Mouse (Mus musculus): Measurements from ENCODE around the gene Myo16. TPM values are rescaled to one million over a fixed set of nuclear protein-coding genes. Genes with fewer than 3 reads are reported as not detected.

The Myo16 gene
- polyA plus RNA-seq, 1 experiment, result 0.44 TPM

- no peak overlapping the region for H3K4me3 ChIP-seq (ENCODE audit: control insufficient read depth, low read depth, low read length)
- no peak overlapping the region for H3K27ac ChIP-seq (ENCODE audit: control insufficient read depth, insufficient read depth, low read depth, low read length)
- H3K36me3 ChIP-seq (ENCODE audit: control insufficient read depth, insufficient read depth, low read length), result no peaks in the 10 kb centered on the region
- no peaks in the 10 kb centered on the region for H3K4me1 ChIP-seq (ENCODE audit: control insufficient read depth, insufficient read depth, low read length)
- H3K27me3 ChIP-seq (ENCODE audit: control insufficient read depth, insufficient read depth, low read length), result no peaks in the 10 kb centered on the region
- no peak for TF ChIP-seq POLR2A (IDR thresholded peaks at IDR 0.05; ENCODE audit: control insufficient read depth, low read depth, low read length)
- TF ChIP-seq CTCF (IDR thresholded peaks at IDR 0.05; ENCODE audit: control insufficient read depth, insufficient read depth, insufficient replicate concordance, low read depth, low read length), result no peak
These were observed 196.7 kb downstream of the Myo16 start for GRCm38 (mm10) chr8:10350451-10350850.

GRCm38 (mm10) chr8:10358711-10359110, 205.0 kb downstream of the Myo16 start:
- no peaks in the 10 kb centered on the region for H3K27me3 ChIP-seq (ENCODE audit: control insufficient read depth, insufficient read depth, low read length)
- no peak for TF ChIP-seq CTCF (IDR thresholded peaks at IDR 0.05; ENCODE audit: control insufficient read depth, insufficient read depth, insufficient replicate concordance, low read depth, low read length)
- no peak for TF ChIP-seq POLR2A (IDR thresholded peaks at IDR 0.05; ENCODE audit: control insufficient read depth, low read depth, low read length)
- H3K36me3 ChIP-seq (ENCODE audit: control insufficient read depth, insufficient read depth, low read length), result no peaks in the 10 kb centered on the region
- H3K4me3 ChIP-seq (ENCODE audit: control insufficient read depth, low read depth, low read length), result no peak overlapping the region
- H3K27ac ChIP-seq (ENCODE audit: control insufficient read depth, insufficient read depth, low read depth, low read length), result no peak overlapping the region
- no peaks in the 10 kb centered on the region for H3K4me1 ChIP-seq (ENCODE audit: control insufficient read depth, insufficient read depth, low read length)

DNA sequence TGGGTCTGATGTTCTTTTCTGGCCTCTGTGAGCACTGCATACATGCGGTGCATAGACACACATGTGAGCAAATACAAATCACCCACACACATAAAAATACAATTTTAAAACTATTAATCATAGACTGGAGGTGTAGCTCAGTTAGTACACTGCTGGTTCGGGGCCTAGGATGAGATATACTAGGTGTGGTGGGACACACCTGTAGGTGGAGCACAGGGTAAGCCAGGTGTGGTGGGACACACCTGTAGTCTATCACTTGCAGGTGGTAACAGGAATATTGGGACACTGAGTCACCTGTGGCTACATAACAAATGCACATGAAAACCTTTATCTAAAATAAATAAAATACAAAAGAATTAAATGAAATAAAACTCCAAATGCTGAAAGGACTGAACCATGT, 209.2 kb downstream of the Myo16 start:
- Histone ChIP-seq H3K27me3 (ENCODE audit: control insufficient read depth, insufficient read depth, low read length) (no peaks in the 10 kb centered on the region), H3K4me1 (ENCODE audit: control insufficient read depth, insufficient read depth, low read length) (no peaks in the 10 kb centered on the region), H3K27ac (ENCODE audit: control insufficient read depth, insufficient read depth, low read depth, low read length) (no peak overlapping the region), H3K4me3 (ENCODE audit: control insufficient read depth, low read depth, low read length) (no peak overlapping the region), H3K36me3 (ENCODE audit: control insufficient read depth, insufficient read depth, low read length) (no peaks in the 10 kb centered on the region)
- TF ChIP-seq POLR2A (IDR thresholded peaks at IDR 0.05; ENCODE audit: control insufficient read depth, low read depth, low read length), result no peak
- no peak for TF ChIP-seq CTCF (IDR thresholded peaks at IDR 0.05; ENCODE audit: control insufficient read depth, insufficient read depth, insufficient replicate concordance, low read depth, low read length)

DNA sequence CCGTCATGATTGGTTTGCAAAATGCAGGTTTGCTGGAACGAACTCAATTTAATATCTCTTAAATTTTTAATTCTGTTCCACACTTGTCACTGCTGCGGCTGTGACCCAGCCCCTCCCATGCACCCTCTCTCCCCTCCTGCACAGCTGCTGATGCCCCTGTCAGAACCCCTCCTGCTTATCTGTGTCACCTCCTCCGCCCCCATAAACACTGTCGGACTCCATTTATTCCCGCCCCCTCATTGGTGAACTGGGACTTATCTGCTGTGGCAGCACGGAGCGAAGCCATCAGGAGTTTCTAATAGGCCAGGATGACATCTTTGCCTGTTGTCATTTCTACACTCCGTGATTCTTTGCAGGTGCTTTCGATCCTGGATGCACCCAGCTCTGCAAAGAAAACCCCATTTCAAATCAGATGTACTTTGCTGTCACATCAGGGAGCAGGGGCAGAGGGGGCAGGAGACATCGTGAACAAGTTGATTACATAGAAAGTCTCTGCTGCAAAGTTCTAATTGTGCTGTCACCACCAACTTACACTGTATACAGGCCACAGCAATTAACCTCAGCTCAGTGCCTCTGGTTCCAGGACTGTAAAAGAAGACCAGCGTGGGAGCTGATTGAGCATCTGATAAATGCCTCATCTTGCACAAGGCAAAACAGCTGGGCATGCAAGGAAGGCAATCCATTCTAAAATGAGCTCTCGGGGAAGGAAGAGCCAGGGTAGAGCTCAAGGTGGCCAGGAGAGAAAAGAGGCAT, 210.1 kb downstream of the Myo16 start:
- Histone ChIP-seq H3K27ac (ENCODE audit: control insufficient read depth, insufficient read depth, low read depth, low read length) (no peak overlapping the region), H3K4me1 (ENCODE audit: control insufficient read depth, insufficient read depth, low read length) (no peaks in the 10 kb centered on the region), H3K27me3 (ENCODE audit: control insufficient read depth, insufficient read depth, low read length) (no peaks in the 10 kb centered on the region), H3K4me3 (ENCODE audit: control insufficient read depth, low read depth, low read length) (no peak overlapping the region), H3K36me3 (ENCODE audit: control insufficient read depth, insufficient read depth, low read length) (no peaks in the 10 kb centered on the region)
- TF ChIP-seq CTCF (IDR thresholded peaks at IDR 0.05; ENCODE audit: control insufficient read depth, insufficient read depth, insufficient replicate concordance, low read depth, low read length) (no peak), POLR2A (IDR thresholded peaks at IDR 0.05; ENCODE audit: control insufficient read depth, low read depth, low read length) (no peak)

GRCm38 (mm10) chr8:10366141-10366540, 212.4 kb downstream of the Myo16 start:
- Histone ChIP-seq H3K36me3 (ENCODE audit: control insufficient read depth, insufficient read depth, low read length) (no peaks in the 10 kb centered on the region), H3K4me3 (ENCODE audit: control insufficient read depth, low read depth, low read length) (no peak overlapping the region), H3K27me3 (ENCODE audit: control insufficient read depth, insufficient read depth, low read length) (no peaks in the 10 kb centered on the region), H3K27ac (ENCODE audit: control insufficient read depth, insufficient read depth, low read depth, low read length) (no peak overlapping the region), H3K4me1 (ENCODE audit: control insufficient read depth, insufficient read depth, low read length) (no peaks in the 10 kb centered on the region)
- no peak for TF ChIP-seq POLR2A (IDR thresholded peaks at IDR 0.05; ENCODE audit: control insufficient read depth, low read depth, low read length)
- TF ChIP-seq CTCF (IDR thresholded peaks at IDR 0.05; ENCODE audit: control insufficient read depth, insufficient read depth, insufficient replicate concordance, low read depth, low read length), result no peak

GRCm38 (mm10) chr8:10372571-10372970, 218.9 kb downstream of the Myo16 start:
- Histone ChIP-seq H3K4me1 (ENCODE audit: control insufficient read depth, insufficient read depth, low read length) (no peaks in the 10 kb centered on the region), H3K4me3 (ENCODE audit: control insufficient read depth, low read depth, low read length) (no peak overlapping the region), H3K27ac (ENCODE audit: control insufficient read depth, insufficient read depth, low read depth, low read length) (no peak overlapping the region), H3K27me3 (ENCODE audit: control insufficient read depth, insufficient read depth, low read length) (no peaks in the 10 kb centered on the region), H3K36me3 (ENCODE audit: control insufficient read depth, insufficient read depth, low read length) (no peaks in the 10 kb centered on the region)
- TF ChIP-seq POLR2A (IDR thresholded peaks at IDR 0.05; ENCODE audit: control insufficient read depth, low read depth, low read length) (no peak), CTCF (IDR thresholded peaks at IDR 0.05; ENCODE audit: control insufficient read depth, insufficient read depth, insufficient replicate concordance, low read depth, low read length) (no peak)

- Histone ChIP-seq H3K36me3 (ENCODE audit: control insufficient read depth, insufficient read depth, low read length) (no peaks in the 10 kb centered on the region), H3K4me1 (ENCODE audit: control insufficient read depth, insufficient read depth, low read length) (no peaks in the 10 kb centered on the region), H3K27me3 (ENCODE audit: control insufficient read depth, insufficient read depth, low read length) (no peaks in the 10 kb centered on the region), H3K27ac (ENCODE audit: control insufficient read depth, insufficient read depth, low read depth, low read length) (no peak overlapping the region), H3K4me3 (ENCODE audit: control insufficient read depth, low read depth, low read length) (no peak overlapping the region)
- no peak for TF ChIP-seq POLR2A (IDR thresholded peaks at IDR 0.05; ENCODE audit: control insufficient read depth, low read depth, low read length)
- TF ChIP-seq CTCF (IDR thresholded peaks at IDR 0.05; ENCODE audit: control insufficient read depth, insufficient read depth, insufficient replicate concordance, low read depth, low read length), result no peak
These were observed 233.4 kb downstream of the Myo16 start for GRCm38 (mm10) chr8:10387143-10387542.

Measured in testis, adult 2 months (tissue).